Mouse (Mus musculus) spleen, adult 2 months (tissue): ENCODE results near the gene Itgb5.

Experiments used
- CTCF ChIP-seq: fragments of 200-500 bp; IDR thresholded peaks from 2 replicates; pipeline ENCODE4 v1.5.1; 2011; ENCODE audit warnings: mild to moderate bottlenecking, inconsistent platforms; ENCODE audit not compliant: insufficient read depth, insufficient read length, insufficient replicate concordance; ENCODE audit errors: extremely low read depth
- POLR2A ChIP-seq: fragments of 200-500 bp; IDR thresholded peaks from 2 replicates; pipeline ENCODE4 v1.6.1; 2011; ENCODE audit warnings: low read depth, low read length, inconsistent platforms

DNA sequence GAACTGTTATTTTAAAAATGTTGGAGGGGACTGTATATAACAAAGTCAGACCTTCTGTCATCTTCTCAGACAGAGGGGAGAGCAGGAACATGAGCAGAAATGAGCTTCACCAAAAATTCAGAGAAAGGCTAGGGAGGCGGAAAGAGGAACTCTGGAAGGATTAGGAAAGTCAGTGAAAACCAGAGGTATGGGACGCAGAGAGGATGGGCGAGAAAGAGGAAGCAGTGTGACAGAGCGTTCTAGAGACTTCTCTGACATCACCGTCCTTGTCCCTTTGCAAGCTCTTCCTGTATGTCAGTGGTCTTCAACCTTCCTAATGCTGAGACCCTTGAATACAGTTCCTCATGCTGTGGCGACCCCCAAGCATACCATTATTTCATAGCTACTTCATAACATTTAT is 155.9 kb downstream of the Itgb5 start:
- TF ChIP-seq CTCF (no peak), POLR2A (no peak)
